Mouse (Mus musculus) adrenal gland, postnatal 14 days (tissue): Measurements from ENCODE around the gene Calm3. TPM values are rescaled to one million over a fixed set of nuclear protein-coding genes. Genes with fewer than 3 reads are reported as not detected.

Experiments used
- DNase-seq: peaks from one replicate; pipeline ENCODE4 v3.0.0; 2021; ENCODE audit warnings: mixed read lengths
- total RNA-seq: library from RNA; stranded (reverse); gene quantifications from 2 replicates; pipeline ENCODE4 v1.2.3, GENCODE M21; 2021

Gene Calm3
- total RNA-seq, 1 experiment from 2014 or later = 222 TPM

DNA sequence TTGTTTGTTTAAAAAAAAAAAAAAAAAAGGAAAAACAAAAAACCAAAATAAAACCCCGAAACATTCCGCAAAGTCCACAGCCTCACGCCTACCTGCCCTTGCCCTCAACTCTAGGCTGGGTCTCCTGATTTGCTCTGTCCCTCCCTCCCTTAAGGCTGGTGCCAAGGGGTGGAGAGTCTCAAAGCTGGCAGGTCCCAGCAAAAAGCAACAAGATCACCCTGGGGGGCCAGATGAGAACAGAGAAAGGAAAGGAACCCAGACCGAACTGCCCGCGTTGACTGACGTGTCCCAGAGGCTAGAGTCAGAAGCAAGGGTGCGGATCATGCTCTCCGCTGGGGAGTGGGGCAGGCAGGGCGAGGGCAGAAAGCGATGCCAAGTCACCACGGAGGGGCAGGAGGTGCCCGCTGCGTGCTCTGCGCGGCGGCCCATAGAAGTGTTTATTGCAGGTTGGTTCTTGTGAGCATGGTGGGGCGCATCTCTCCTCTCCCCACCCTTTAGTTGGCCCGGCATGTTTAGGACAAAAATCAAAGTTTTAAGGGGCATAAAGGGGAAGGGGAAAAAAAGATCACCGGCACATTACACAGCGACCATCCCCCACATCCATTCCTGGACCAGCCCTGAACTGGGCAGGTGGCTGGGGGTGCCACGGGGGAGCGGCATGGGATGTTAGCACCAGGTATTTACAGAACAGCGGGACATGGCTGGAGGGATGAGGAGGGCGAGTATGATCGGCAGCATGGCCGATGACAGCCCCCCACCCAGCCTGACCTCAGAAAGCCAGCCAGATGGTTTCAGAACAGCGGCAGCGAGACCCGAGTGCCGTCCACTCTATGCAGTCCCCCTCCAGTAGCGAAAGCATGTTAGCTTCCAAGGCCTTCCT, 8.2 kb downstream of the Calm3 start:
- no peak for DNase-seq

- DNase-seq = no peak
Measured at GRCm38 (mm10) chr7:16914453-16915343, 9.2 kb downstream of the Calm3 start.

DNA sequence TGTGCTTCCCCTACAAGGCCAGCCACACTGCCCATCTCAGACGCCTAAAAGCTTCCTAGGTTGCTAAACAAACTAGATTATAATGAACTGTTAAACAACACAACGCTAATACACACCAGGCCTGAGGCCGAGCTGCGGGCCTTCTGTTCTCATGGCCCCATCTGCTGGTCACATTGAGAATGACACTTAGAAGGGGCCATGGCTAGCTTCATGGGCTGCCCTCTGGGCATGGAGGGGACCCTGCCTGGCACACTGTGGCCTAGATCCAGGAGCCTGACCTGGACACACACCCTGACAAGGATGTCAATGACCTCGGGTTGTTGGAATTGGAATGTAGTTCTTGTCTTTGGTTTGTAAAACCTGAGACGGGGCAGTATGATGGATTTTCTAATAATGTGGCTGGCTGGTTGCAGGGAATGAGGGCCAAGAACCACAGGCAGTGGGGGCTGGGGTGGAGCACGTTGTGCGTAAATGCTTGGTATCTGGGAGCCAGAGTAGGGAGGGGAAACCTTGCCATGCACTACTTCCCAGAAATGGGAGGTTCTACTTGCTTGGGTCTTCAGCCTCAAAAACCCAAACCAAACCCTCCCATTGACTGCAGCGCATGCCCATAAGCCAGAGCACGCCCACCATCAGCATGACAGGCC, 10.0 kb downstream of the Calm3 start:
- peak; percentile 85 for DNase-seq

DNA sequence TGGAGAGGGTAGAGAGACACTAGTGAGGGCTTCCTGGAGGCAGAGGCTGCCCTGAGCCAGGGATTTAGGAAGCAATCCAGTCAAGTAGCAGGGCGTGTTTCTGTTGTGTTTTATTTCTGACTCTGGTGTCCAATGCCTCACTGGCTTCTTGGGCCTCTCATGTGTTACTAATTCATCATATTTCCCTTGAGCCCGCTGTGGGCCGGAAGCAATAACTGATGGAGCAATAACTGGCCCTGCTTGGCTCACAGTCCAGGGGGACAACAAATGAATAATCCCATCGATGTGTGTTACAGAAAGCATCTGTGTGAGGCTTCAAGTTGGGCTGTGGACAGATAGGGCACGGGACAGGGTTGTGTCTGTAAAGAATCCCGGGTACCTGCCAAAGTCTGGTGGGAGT, 11.6 kb downstream of the Calm3 start:
- peak; percentile 27 for DNase-seq

- DNase-seq = no peak
Measured at GRCm38 (mm10) chr7:16911904-16912303, 12.0 kb downstream of the Calm3 start.

GRCm38 (mm10) chr7:16909909-16910308, 14.0 kb downstream of the Calm3 start:
- peak; percentile 30 for DNase-seq

GRCm38 (mm10) chr7:16908859-16909258, 15.1 kb downstream of the Calm3 start:
- DNase-seq = no peak

DNA sequence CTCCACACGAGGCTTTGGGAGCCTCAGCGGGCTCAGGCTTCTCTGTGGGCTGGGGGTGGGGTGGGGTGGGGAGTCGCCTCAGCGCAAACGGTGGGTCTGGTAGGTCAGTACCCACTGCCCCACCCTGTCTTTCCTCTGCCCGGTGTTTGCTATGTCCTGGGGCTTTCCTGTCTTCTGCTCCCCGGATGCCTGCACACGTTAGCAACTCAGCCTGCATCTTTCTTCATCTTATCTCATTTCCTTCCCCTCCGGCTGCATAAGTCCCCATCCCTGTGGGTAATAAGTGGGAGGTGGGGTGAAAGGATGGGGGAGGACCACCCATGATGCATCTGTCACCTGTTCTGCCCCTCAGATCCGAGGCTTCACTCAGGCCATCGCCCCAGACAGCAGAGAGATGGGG, 15.5 kb downstream of the Calm3 start:
- DNase-seq = no peak

DNA sequence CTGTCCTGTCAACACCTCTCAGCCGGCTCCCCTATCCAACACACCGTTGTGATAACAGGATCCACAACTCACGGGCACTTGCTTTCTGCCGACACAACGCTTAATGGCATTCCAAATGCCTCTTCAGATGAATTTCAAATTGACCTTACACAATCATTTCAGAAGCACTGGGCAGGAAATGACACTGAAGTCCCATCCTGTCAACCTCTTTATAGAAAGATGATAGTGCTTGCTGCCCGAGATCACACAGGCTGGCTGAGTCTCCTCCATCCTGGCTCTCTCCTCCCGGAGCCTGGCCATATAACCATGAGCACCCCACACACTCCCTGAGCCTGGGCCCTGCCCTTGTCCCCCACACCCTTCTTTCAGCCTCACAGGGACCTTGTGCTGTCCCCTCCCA, 16.1 kb downstream of the Calm3 start:
- DNase-seq = no peak

DNA sequence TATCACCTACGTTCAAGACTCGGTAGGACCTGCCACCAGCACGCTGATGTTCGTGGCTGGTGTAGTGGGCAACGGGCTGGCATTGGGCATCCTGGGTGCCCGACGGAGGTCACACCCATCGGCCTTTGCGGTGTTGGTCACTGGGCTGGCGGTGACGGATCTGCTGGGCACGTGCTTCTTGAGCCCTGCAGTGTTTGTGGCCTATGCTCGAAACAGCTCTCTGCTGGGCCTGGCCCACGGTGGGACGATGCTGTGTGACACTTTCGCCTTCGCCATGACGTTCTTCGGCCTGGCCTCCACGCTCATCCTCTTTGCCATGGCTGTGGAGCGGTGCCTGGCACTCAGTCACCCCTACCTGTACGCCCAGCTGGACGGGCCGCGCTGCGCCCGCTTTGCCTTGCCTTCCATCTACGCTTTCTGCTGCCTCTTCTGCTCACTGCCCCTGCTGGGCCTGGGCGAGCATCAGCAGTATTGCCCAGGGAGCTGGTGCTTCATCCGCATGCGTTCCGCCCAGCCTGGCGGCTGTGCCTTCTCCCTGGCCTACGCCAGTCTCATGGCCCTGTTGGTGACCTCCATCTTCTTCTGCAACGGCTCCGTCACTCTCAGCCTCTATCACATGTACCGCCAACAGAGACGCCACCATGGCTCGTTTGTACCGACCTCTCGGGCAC, 16.9 kb downstream of the Calm3 start:
- no peak for DNase-seq

DNA sequence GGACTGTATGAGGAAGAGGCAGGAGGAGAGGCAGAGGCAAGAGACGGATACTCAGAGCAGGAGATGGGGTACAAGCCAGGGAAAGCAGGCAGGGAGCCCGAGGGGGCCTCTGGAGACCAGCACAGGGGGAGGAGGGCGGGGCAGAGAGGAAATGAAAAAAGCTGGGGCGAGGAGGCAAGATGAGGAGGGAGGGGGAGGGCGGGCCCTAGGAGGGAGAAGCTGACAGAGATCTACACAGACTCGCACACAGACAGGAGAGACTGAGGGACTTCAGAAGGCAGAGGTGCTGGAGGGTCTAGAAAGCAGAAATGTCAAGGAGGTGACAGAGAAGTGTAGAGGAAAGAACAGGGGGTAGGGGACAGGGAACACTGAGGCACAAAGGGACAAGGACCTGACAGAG, 17.6 kb downstream of the Calm3 start, which contains the start of gene Ptgir:
Gene Ptgir (plus strand): TSS at position 210 of the 400 bp plus-strand sequence.
- peak; percentile 49 for DNase-seq

DNA sequence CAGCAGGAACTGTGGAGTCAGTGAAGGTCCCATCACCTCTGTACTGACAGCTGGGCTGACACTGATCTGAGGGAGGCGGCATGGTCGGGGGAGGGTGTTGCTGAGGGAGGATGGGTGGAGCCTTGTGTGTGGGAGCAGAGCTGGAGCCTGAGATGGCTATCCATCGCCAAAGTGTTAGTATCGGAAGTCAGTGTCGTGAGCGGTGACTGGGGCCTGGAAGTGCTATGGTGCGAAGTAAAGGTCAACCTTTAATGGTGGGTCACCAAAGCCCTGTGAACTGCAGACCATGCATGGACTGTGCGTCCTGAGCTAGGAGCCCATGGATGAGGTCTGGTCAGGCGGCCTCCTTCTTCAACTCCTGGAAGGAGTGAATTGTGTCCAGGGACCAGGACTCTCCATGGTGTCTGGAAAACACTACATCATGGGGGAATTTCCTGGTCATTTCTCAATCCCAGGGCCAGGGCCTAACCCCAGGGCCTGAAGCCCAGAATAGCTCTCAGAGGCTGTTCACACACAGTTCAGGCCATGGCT, 18.4 kb downstream of the Calm3 start:
- DNase-seq = peak; percentile 68

DNA sequence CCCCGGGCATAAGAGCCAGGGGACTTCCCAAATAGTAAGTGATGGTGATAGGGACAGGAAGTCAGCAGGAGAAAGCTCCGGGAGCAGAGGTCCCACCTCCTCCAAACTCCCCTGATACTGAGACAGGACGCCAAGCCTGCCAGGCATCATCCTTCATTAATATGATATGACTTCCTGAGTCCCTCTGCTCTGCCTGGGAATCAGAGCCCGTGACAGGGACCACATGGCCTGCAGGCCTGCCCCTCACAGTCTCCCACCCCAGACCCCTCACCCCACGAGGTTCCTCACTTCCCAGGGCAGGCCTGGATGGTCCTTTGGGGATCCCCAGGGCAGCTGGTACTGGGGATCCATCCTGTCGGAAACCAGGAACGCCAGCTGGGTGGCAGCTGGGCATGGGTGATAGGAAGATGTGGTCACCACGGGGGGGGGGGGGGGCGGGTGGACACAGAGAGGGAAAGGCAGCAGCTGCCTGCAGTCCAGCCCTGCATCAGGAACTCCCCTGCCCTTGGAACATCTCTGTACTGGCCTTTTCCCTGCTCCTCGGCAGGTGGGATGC, 19.7 kb downstream of the Calm3 start:
- DNase-seq = no peak

DNA sequence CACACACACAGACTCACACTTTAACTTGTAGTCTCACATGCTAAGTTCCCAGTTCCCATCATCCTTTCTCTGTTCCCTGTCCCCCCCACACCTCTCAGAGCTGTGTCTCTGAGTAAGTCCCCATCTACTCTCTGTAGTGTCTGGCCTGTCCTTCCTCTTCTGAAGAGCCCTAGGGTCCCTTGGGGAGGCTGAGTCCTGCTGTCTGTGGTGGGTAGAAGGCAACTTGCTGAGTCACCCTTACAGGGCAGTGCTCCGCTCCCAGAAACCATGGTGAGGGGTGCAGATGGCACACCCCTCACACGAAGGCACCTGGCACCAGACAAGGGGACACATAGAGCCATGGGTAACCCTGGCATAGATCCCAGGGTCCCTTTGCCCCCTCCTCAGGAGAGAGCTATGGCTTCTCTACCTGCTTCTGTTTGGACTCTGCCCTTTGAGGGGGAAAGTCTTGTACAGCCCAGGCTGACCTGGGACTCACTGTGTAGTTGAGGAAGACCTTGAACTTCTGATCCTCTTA, 20.4 kb downstream of the Calm3 start:
- no peak for DNase-seq

GRCm38 (mm10) chr7:16900526-16900925, 23.4 kb downstream of the Calm3 start:
- DNase-seq = no peak

DNA sequence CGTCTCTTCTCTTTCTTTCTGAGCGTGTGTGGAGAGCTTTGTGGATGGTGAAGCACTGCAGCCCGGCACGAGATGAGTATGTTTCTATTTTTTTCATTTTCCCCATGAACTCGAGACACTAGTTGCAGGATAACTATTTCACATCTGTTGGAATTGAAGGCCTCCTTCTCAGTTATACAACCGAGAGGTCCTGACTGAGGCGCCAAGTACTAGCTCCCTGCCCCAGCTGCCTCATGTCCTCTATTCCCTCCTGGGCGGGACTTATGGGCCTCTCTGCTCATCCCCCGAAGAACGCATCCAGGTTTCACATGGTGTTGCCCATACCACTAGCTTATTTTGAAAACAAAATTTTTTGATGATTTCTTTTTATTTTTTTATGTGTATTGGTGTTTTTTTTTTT, 28.4 kb downstream of the Calm3 start:
- no peak for DNase-seq

DNA sequence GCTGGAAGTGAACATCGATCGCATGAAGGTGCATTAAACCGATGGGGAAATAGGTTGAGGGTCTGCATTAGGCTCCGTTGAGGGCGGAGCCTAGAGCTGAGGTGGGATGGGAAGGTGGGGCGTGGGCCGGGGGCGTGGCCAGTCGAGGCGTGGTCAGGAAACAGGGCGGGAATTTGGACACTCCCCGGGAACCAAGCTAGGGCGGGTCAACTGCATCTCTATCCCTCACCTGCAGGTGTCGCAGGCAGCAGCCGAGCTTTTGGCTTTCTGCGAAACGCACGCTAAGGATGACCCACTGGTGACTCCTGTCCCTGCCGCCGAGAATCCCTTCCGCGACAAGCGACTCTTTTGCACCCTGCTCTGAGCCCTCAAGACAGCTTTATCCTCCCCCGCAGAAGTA, 28.9 kb downstream of the Calm3 start:
- DNase-seq = peak; percentile 88

- no peak for DNase-seq
Measured at GRCm38 (mm10) chr7:16894279-16894678, 29.6 kb downstream of the Calm3 start.

GRCm38 (mm10) chr7:16893612-16894011, 30.3 kb downstream of the Calm3 start:
- DNase-seq = no peak

DNA sequence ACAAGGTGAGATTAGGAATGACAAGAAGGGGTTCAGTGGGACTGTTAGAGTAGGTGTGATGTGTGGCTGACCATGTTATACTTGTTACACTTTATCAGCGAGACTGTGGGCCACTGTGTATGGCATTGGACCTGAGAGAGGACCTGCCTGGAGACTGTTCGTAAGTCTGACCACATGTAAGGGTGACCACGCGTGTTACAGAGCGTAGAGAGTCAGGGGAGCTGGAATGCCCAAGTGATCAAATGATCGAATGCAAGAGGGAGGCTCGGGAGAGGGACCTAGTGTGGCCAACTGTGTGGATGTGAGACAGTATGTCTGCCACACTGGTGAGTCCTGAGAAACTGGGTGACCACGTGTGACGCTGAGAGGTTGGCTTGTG, 31.6 kb downstream of the Calm3 start:
- DNase-seq = no peak

GRCm38 (mm10) chr7:16891641-16892351, 32.1 kb downstream of the Calm3 start, which contains the start of gene Gng8:
TSS of gene Gng8 (plus strand) at chr7:16891786.
- DNase-seq = peak; percentile 91
